Mouse (Mus musculus) liver, adult 2 months (tissue): Measurements from ENCODE around the gene Hist1h2bk. TPM values are rescaled to one million over a fixed set of nuclear protein-coding genes. Genes with fewer than 3 reads are reported as not detected.
"Not testable (repeated sequence)": the region's sequence is repeated elsewhere in the genome, so short reads cannot be mapped to it uniquely, and the experiment has no call there.

Experiments
- DNase-seq: peaks from one replicate; pipeline ENCODE4 v3.0.0-alpha.2; 2011; ENCODE audit warnings: low read depth, low spot score; ENCODE audit errors: extremely low read depth
- H3K27ac ChIP-seq: fragments of 200-500 bp; replicated peaks from 2 replicates; pipeline ENCODE4 v1.5.1; 2012; ENCODE audit warnings: low read depth, mild to moderate bottlenecking, control low read depth, inconsistent platforms, low read length; ENCODE audit not compliant: insufficient read depth
- H3K27me3 ChIP-seq: fragments of 200-500 bp; 2 replicates; pipeline ENCODE4 v1.6.1; 2012; ENCODE audit warnings: mild to moderate bottlenecking, moderate library complexity, low read length, inconsistent platforms; ENCODE audit not compliant: control insufficient read depth, insufficient read depth
- H3K36me3 ChIP-seq: fragments of 200-500 bp; 2 replicates; pipeline ENCODE4 v1.6.1; 2012; ENCODE audit warnings: low read length, inconsistent platforms; ENCODE audit not compliant: control insufficient read depth, insufficient read depth
- H3K4me1 ChIP-seq: fragments of 200-500 bp; 2 replicates; pipeline ENCODE4 v1.6.1; 2011; ENCODE audit warnings: low read length; ENCODE audit not compliant: control insufficient read depth, insufficient read depth
- H3K4me3 ChIP-seq: fragments of 200-500 bp; 2 replicates; pipeline ENCODE4 v1.5.1; 2011; ENCODE audit warnings: low read depth, mild to moderate bottlenecking, control low read depth, low read length, moderate library complexity; ENCODE audit not compliant: insufficient read depth
- H3K79me2 ChIP-seq: fragments of 200-500 bp; 2 replicates; pipeline ENCODE4 v1.6.1; 2012; ENCODE audit warnings: inconsistent platforms, mild to moderate bottlenecking, low read length, moderate library complexity; ENCODE audit not compliant: control insufficient read depth, insufficient read depth
- H3K9ac ChIP-seq: fragments of 200-500 bp; 2 replicates; pipeline ENCODE4 v1.6.1; 2012; ENCODE audit warnings: low read depth, mild to moderate bottlenecking, control low read depth, inconsistent platforms, low read length
- CTCF ChIP-seq: fragments of 200-500 bp; IDR thresholded peaks from 2 replicates; pipeline ENCODE4 v1.5.1; 2011; ENCODE audit warnings: low read depth, low read length, control low read depth
- POLR2A ChIP-seq: fragments of 200-500 bp; IDR thresholded peaks from 2 replicates; pipeline ENCODE4 v1.6.1; 2011; ENCODE audit warnings: low read length, control low read depth; ENCODE audit not compliant: insufficient read depth; ENCODE audit errors: extremely low read depth
- WGBS: fragments of 180-500 bp; shearing (Covaris S2); methylation state at CpG from one replicate; pipeline ENCODE4 v1.1.7; 2018; 5-methylcytosine and 5-hydroxymethylcytosine counted together
- polyA plus RNA-seq: library from polyadenylated mRNA; depleted of rRNA; stranded (reverse); fragments of >200 nt; gene quantifications from 2 replicates; pipeline ENCODE4 v1.2.3, GENCODE M21; 2012; rRNA removed
- total RNA-seq: library from RNA; depleted of rRNA; stranded (reverse); fragments of >200 nt; gene quantifications from 2 replicates; pipeline ENCODE4 v1.2.3, GENCODE M21; 2014; rRNA removed

Hist1h2bk gene
- total and polyA plus RNA-seq, 2 experiments: 0.48 to 15.6 TPM

DNA sequence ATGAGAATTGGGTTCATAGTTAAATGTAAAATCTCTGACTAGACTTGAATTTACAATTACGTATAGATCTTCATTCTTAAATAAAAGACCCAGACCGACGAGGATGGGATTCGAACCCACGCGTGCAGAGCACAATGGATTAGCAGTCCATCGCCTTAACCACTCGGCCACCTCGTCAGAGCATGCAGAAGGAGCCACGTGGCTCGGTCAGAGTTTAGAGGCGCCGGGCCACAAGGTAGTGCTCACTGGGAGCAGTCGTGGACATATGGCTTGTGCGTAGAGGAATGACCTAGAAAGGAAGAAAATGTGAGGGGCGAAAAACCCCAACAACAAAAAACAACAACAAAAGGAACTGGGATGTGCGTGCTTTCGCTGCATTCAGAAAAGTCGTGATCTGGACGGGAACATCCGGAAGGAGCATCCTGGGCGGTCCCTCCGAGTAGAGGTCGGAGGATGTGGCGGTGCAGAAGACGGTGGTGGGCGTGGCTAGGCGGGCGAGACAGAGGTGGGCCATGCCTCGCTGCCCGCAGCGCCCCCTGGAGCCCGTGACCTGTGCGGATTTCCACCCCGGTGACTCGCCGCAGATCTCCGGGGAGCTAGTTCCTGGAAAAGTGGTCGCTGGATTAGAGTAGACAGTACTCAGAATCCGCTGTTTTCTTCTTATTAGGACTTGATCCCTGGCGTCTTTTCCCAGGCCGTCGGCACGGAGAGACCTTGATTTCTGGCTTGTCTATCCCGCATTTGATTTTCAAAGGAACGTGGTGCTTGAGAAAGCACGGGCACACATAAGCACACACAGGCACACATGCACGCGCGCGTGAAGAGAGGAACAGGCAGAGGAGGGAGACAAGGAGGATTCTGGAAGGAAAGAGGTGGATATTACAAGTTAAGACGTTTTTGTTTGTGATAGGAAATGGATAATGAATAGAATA, 15.2 kb downstream of the Hist1h2bk start:
- Histone ChIP-seq H3K9ac (peak overlapping the region; percentile 37), H3K27me3 (no peaks in the 10 kb centered on the region), H3K4me3 (peak overlapping the region; percentile 47), H3K27ac (0 out of 2 replicates have a peak overlapping the region, but pooled peaks have one; percentile 8), H3K36me3 (no peaks in the 10 kb centered on the region), H3K79me2 (no peaks in the 10 kb centered on the region), H3K4me1 (peaks cover 5% of the 10 kb centered on the region; the same call in 1 of the 2 replicates)
- TF ChIP-seq POLR2A (no peak), CTCF (peak; percentile 77)
- under 1% methylated on average over 52 of the region's 52 CpGs for WGBS
- peak; percentile 73 for DNase-seq

- no peak for DNase-seq
- TF ChIP-seq POLR2A (no peak), CTCF (no peak)
- WGBS: 16% methylated on average over 5 of the region's 5 CpGs
- Histone ChIP-seq H3K27ac (no peak overlapping the region), H3K79me2 (no peaks in the 10 kb centered on the region), H3K27me3 (no peaks in the 10 kb centered on the region), H3K9ac (no peak overlapping the region), H3K4me3 (no peak overlapping the region), H3K36me3 (no peaks in the 10 kb centered on the region), H3K4me1 (peaks cover 5% of the 10 kb centered on the region; the same call in 1 of the 2 replicates)
These were observed 15.8 kb downstream of the Hist1h2bk start for GRCm38 (mm10) chr13:22051523-22051859.

GRCm38 (mm10) chr13:22053754-22054153, 18.1 kb downstream of the Hist1h2bk start:
- WGBS: 100% methylated on average over 1 of the region's 1 CpGs
- Histone ChIP-seq H3K4me3 (no peak overlapping the region), H3K27ac (no peak overlapping the region), H3K27me3 (no peaks in the 10 kb centered on the region), H3K79me2 (no peaks in the 10 kb centered on the region), H3K4me1 (peaks cover 5% of the 10 kb centered on the region; the same call in 1 of the 2 replicates), H3K36me3 (no peaks in the 10 kb centered on the region), H3K9ac (no peak overlapping the region)
- TF ChIP-seq CTCF: no peak
- TF ChIP-seq POLR2A: no peak
- DNase-seq: no peak

- no peaks in the 10 kb centered on the region for H3K27me3 ChIP-seq
- TF ChIP-seq CTCF (no peak), POLR2A (no peak)
- no peaks in the 10 kb centered on the region for H3K79me2 ChIP-seq
- no peaks in the 10 kb centered on the region for H3K4me1 ChIP-seq
- no peak overlapping the region for H3K27ac ChIP-seq
- H3K36me3 ChIP-seq: no peaks in the 10 kb centered on the region
- no peak overlapping the region for H3K4me3 ChIP-seq
- WGBS: 71% methylated on average over 1 of the region's 1 CpGs
- no peak overlapping the region for H3K9ac ChIP-seq
- no peak for DNase-seq
These were observed 25.8 kb downstream of the Hist1h2bk start for GRCm38 (mm10) chr13:22061422-22061821.

DNA sequence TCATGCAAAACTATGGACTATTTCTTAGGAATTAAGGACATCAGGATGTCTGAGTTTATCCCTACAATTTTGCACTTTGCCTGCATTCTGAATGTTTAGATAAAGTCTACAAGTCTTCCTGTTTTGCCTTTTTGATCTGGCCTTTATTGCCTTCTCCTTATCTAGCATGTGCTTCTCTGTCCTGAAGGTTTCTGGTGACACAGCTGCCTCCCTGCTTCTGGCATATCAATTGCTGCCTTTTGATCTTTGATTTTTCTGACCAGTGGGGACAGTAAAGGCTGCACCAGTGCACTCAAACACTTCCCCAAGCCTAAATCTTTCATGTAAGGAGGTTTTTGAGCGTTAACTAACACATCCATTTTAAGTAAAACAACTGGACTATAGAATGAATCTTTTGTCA, 27.8 kb downstream of the Hist1h2bk start:
- TF ChIP-seq POLR2A (no peak), CTCF (no peak)
- Histone ChIP-seq H3K79me2 (no peaks in the 10 kb centered on the region), H3K36me3 (no peaks in the 10 kb centered on the region), H3K27me3 (no peaks in the 10 kb centered on the region), H3K27ac (no peak overlapping the region), H3K9ac (no peak overlapping the region), H3K4me1 (no peaks in the 10 kb centered on the region), H3K4me3 (no peak overlapping the region)
- 65% methylated on average over 1 of the region's 1 CpGs for WGBS
- no peak for DNase-seq

DNA sequence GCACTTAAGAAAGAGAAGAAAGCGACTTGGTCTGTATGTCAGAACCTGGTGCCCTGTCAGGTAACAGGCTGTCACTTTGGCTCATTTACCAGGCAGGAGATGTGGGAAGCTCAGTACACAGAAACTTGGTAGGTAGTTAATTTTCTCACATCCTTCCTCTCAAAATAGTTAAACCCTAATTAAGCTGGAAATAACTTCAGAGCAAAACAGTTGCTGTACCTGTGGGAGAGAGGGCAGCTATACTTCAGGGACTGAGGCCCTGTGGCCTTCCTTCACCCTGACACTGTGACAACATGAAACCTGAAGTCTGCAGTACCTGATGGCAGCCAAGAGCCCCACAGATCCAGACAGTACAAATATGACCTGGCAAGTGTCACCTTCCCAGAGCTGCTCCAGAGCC, 48.5 kb downstream of the Hist1h2bk start, which contains the start of gene Vmn1r188:
Gene Vmn1r188, plus strand, starts transcription at position 301 of the 400 bp plus-strand sequence.
- H3K4me3 ChIP-seq, H3K27ac ChIP-seq, H3K27me3 ChIP-seq, H3K36me3 ChIP-seq, H3K4me1 ChIP-seq, H3K79me2 ChIP-seq, H3K9ac ChIP-seq, DNase-seq: not testable (repeated sequence)
- 91% methylated on average over 1 of the region's 1 CpGs for WGBS

Other genes starting within 250 kb of the Hist1h2bk start
- 7.3 and 8.7 TPM in 2 replicates for gene Hist1h2an, start 248.7 kb upstream of the Hist1h2bk start, total RNA-seq
- not detected in 2 replicates for gene Hist1h2an, start 248.7 kb upstream of the Hist1h2bk start, polyA plus RNA-seq
- gene Hist1h2bp, start 248.4 kb upstream of the Hist1h2bk start, total RNA-seq: 0.40 and 0.74 TPM in 2 replicates
- not detected in 2 replicates for gene Hist1h2bp, start 248.4 kb upstream of the Hist1h2bk start, polyA plus RNA-seq
- gene Hist1h2bq, start 225.7 kb upstream of the Hist1h2bk start, total RNA-seq: 2.1 and 4.9 TPM in 2 replicates
- 1.2 and 11.7 TPM in 2 replicates for gene Hist1h2bq, start 225.7 kb upstream of the Hist1h2bk start, polyA plus RNA-seq
- 0.55 TPM in 1 of 2 replicates, not detected in the other for gene Hist1h2ao, start 225.4 kb upstream of the Hist1h2bk start, total RNA-seq
- not detected in 2 replicates for gene Hist1h2ao, start 225.4 kb upstream of the Hist1h2bk start, polyA plus RNA-seq
- 0.60 and 0.74 TPM in 2 replicates for gene Hist1h4m, start 224.1 kb upstream of the Hist1h2bk start, total RNA-seq
- not detected in 2 replicates for gene Hist1h4m, start 224.1 kb upstream of the Hist1h2bk start, polyA plus RNA-seq
- 336 and 466 TPM in 2 replicates for gene Hist1h4n, start 203.7 kb upstream of the Hist1h2bk start, total RNA-seq
- gene Hist1h4n, start 203.7 kb upstream of the Hist1h2bk start, polyA plus RNA-seq: 4.5 and 8.5 TPM in 2 replicates
- 37.4 and 51.8 TPM in 2 replicates for gene Hist1h2ap, start 202.4 kb upstream of the Hist1h2bk start, total RNA-seq
- gene Hist1h2ap, start 202.4 kb upstream of the Hist1h2bk start, polyA plus RNA-seq: 6.3 and 14.0 TPM in 2 replicates
- 0.65 and 1.3 TPM in 2 replicates for gene Hist1h2br, start 202.1 kb upstream of the Hist1h2bk start, total RNA-seq
- 1.0 and 11.9 TPM in 2 replicates for gene Hist1h2br, start 202.1 kb upstream of the Hist1h2bk start, polyA plus RNA-seq
- gene Zfp184, start 90.8 kb upstream of the Hist1h2bk start, total RNA-seq: 0.18 and 0.60 TPM in 2 replicates
- gene Zfp184, start 90.8 kb upstream of the Hist1h2bk start, polyA plus RNA-seq: 0.07 and 0.11 TPM in 2 replicates
- not detected in 2 replicates for gene Pom121l2, start 54.7 kb upstream of the Hist1h2bk start, total RNA-seq
- gene Pom121l2, start 54.7 kb upstream of the Hist1h2bk start, polyA plus RNA-seq: not detected in 2 replicates
- not detected in 2 replicates for gene Prss16, start 26.1 kb upstream of the Hist1h2bk start, total RNA-seq
- 0.12 TPM in 1 of 2 replicates, not detected in the other for gene Prss16, start 26.1 kb upstream of the Hist1h2bk start, polyA plus RNA-seq
- 1.8 and 2.6 TPM in 2 replicates for gene Hist1h2ah, start 302 bp upstream of the Hist1h2bk start, total RNA-seq
- gene Hist1h2ah, start 302 bp upstream of the Hist1h2bk start, polyA plus RNA-seq: not detected in 2 replicates
- gene Hist1h4i, start 5.5 kb downstream of the Hist1h2bk start, total RNA-seq: 6.8 and 9.2 TPM in 2 replicates
- gene Hist1h4i, start 5.5 kb downstream of the Hist1h2bk start, polyA plus RNA-seq: 5.2 and 12.3 TPM in 2 replicates
- 11.1 and 22.4 TPM in 2 replicates for gene Hist1h2ag, start 7.1 kb downstream of the Hist1h2bk start, total RNA-seq
- 0.55 TPM in 1 of 2 replicates, not detected in the other for gene Hist1h2ag, start 7.1 kb downstream of the Hist1h2bk start, polyA plus RNA-seq
- 10.7 and 16.8 TPM in 2 replicates for gene Hist1h2bj, start 7.3 kb downstream of the Hist1h2bk start, total RNA-seq
- gene Hist1h2bj, start 7.3 kb downstream of the Hist1h2bk start, polyA plus RNA-seq: 0.29 TPM in 1 of 2 replicates, not detected in the other
- not detected in 2 replicates for gene Vmn1r188, start 48.6 kb downstream of the Hist1h2bk start, total RNA-seq
- not detected in 2 replicates for gene Vmn1r188, start 48.6 kb downstream of the Hist1h2bk start, polyA plus RNA-seq
- gene Vmn1r189, start 70.0 kb downstream of the Hist1h2bk start, total RNA-seq: not detected in 2 replicates
- gene Vmn1r189, start 70.0 kb downstream of the Hist1h2bk start, polyA plus RNA-seq: not detected in 2 replicates
- gene Vmn1r191, start 148.1 kb downstream of the Hist1h2bk start, total RNA-seq: not detected in 2 replicates
- gene Vmn1r191, start 148.1 kb downstream of the Hist1h2bk start, polyA plus RNA-seq: not detected in 2 replicates
- gene Vmn1r192, start 155.3 kb downstream of the Hist1h2bk start, total RNA-seq: not detected in 2 replicates
- not detected in 2 replicates for gene Vmn1r192, start 155.3 kb downstream of the Hist1h2bk start, polyA plus RNA-seq
- not detected in 2 replicates for gene Vmn1r193, start 187.3 kb downstream of the Hist1h2bk start, total RNA-seq
- gene Vmn1r193, start 187.3 kb downstream of the Hist1h2bk start, polyA plus RNA-seq: not detected in 2 replicates
- gene Vmn1r194, start 208.3 kb downstream of the Hist1h2bk start, total RNA-seq: not detected in 2 replicates
- not detected in 2 replicates for gene Vmn1r194, start 208.3 kb downstream of the Hist1h2bk start, polyA plus RNA-seq
- not detected in 2 replicates for gene Vmn1r195, start 234.7 kb downstream of the Hist1h2bk start, total RNA-seq
- not detected in 2 replicates for gene Vmn1r195, start 234.7 kb downstream of the Hist1h2bk start, polyA plus RNA-seq